Mouse (Mus musculus): ENCODE measurements around the gene Frat1.

Frat1 gene

DNA sequence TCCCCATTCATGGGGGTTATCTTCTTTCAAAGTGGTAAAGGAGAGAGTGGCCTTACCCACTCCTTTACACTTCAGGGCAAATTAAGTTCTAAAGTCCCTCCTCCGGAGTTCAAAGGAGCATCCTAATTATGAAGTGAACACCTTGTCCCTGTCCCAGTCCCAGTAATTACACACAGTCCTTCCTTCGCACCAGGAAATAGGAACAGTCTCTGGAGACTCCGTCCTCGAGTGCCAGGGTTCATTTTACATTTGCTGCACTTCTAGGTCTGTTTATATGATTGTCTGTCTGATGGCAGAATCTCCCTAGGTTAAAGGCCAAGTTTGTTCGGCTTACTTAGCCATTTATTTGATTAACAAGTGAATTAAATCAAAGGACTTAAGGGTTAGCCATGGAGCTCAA lies 13.4 kb upstream of the Frat1 start:
- DNase-seq (ENCODE audit: low read depth, low spot score), result no peak

DNA sequence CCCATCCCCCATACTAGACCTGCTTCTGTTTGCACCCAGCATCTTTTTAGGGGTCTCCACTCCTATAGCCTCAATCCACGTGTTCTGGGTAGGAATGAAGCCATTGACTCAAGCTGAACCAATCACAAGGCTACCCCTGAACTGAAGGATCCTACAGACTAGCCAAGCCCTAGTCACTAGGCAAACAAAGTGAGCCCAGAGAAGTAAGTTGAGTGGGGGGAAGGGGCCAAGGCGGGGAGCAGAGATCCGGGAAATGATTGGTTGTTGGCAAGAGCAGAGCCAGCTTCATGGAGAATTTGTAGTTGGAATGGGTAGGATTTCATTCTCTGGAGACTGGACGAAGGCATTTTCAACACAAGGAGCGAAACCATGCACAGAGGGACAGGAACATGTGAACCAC lies 12.9 kb upstream of the Frat1 start:
- no peak for DNase-seq (ENCODE audit: low read depth, low spot score)

DNA sequence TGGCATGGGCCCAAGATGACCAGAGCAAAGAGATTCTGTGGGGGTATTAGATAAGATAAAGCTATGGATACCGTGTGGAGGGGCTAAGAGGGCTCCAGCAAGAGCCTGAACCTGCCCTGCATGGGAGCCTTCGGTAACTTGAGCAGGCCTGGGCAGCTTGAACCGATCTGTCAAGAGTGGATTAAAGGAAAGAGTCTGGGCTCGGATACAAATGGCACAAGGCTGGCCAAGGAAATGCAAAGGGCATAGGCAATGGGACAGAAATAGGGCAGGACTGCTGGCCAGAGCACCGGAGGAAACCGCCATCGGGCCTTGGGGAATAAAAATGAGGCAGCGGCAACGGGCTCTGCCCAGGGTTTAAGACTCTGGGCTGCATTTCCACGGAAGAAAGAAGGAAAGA lies 12.4 kb upstream of the Frat1 start:
- no peak for DNase-seq (ENCODE audit: low read depth, low spot score)

DNA sequence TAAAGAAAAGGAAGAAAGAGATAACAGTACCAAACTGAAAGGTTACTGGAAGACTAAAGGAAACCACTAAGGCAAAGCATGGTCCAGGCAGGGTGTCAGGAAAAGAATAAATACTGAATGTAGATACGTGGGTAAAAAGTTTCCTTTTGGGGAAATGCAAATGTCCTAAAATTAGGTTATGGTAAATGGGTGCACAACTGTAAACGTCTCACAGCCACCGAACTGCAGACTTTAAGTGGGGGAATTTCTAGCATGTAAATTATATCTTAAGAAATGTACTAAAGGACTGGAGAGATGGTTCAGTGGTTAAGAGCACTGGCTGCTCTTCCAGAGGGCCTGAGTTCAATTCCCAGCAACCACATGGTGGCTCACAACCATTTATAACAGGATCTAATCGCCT lies 11.0 kb upstream of the Frat1 start:
- no peak for DNase-seq (ENCODE audit: low read depth, low spot score)

DNA sequence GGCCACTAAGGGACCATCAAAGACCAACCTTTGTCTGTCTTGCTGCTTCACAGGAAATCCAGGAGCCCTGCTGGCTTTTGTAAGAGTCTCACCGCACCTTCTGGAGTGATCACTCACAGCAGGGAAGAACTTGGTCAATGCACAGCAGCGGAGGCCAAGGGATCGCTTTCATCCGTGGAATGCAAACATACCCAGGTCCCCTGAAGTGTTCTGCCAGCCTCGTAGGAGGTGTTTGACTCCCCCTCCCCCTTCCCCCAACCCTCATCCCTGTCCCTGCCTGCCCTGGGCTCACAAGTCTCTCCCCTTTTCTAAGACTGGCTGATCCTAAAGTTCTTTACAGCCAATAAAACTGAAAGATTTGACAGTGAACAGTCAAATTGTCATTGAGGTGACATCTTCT lies 8.3 kb upstream of the Frat1 start:
- DNase-seq (ENCODE audit: low read depth, low spot score), result no peak

DNA sequence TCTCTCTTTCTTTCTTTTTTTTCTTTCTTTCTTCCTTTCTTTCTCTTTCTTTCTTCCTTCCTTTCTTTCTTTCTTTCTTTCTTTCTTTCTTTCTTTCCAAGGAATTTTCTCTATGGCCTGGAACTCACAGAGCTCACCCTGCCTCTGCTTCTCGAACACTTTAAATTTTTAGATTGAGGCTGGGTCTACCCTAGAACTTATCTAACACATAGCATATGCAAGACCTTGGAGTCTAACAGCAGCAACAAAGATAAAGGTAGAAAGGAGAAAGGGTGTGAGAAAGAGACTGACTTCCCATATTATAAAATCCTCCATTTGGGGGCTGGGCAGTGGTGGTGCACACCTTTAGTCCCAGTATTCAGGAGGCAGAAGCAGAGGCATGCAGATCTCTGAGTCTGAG lies 7.2 kb upstream of the Frat1 start:
- DNase-seq (ENCODE audit: low read depth, low spot score), result no peak

DNA sequence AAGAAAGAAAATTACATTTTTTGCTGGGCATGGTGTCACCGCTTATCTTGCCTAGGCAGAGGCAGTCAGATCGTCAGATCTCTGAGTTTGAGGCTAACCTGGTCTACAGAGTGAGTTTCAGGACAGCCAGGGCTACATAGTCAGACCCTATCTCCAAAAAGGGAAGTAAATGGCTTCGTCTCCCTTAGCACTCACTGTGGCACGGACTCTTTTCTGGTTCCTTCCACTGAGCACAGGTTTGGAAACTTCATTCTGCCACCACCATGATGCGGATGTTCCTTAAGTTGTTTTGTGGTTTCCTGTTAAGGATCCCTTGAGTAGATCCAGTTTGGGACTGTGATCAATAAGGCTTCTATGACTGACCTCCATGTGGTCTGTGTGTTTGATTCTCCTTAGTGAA lies 4.8 kb upstream of the Frat1 start:
- DNase-seq (ENCODE audit: low read depth, low spot score), result no peak

DNA sequence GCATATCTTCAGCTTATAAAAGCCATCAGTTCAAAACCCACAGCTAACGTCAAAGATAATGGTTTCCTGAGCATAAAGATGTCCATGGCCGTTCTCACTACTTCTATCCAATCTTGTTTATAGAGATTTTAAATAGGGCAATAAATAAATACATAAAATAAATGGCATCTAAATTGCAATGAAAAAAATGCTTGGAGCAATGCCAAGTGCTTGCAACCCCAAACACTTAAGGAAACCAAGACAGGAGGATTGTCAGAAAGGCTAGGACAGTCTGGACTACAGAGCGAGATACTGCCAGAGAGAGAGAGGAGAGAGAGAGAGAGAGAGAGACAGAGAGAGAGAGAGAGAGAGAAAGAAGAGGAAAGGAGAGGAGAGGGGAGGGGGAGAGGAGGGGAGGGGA lies 3.2 kb upstream of the Frat1 start:
- no peak for DNase-seq (ENCODE audit: low read depth, low spot score)

DNA sequence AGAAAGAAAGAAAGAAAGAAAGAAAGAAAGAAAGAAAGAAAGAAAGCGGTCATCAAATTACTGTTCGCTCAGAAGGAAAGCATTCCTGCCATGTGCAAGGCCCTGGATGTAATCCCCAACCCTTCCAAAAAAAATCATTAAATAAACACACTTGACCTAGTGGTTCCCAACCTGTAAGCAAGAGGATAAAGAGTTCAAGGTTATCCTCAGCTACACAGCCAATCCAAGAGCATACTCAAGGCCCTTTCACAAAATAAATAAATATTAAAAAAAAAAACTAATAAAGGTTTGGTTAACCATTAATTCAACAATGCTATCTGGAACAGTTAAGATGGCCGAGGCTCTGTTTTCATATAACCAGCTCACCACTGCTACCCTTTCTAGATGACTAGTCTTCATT lies 829 bp upstream of the Frat1 start:
- DNase-seq (ENCODE audit: low read depth, low spot score), result no peak

DNA sequence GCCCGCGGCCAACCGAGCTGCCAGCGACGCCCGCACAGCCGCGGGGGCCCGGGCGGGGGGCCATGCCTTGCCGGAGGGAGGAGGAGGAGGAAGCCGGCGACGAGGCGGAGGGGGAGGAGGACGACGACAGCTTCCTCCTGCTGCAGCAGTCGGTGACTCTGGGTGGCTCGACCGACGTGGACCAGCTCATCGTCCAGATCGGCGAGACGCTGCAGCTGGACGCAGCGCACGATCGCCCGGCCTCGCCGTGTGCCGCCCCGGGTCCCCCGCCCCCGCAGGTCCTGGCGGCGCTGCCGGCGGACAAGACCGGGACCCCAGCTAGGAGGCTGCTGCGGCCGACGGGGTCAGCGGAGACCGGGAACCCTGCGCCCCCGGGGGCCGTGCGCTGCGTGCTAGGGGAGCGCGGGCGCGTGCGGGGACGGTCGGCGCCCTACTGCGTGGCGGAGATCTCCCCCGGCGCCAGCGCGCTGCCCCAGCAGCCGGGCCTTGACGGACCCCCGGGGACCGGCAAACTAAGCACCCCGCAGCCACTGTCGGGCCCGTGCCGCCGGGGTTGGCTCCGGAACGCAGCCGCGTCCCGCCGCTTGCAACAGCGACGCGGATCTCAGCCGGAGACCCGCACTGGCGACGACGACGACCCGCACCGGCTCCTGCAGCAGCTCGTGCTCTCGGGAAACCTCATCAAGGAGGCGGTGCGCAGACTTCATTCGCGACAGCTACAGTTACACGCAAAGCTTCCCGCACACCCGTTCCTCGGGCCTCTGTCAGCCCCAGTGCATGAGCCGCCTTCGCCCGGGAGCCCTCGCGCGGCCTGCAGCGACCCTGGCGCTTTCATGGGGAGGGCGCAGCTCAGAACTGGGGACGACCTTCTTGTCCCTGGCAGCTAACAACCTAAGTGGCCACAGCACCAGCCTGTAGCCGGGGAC lies 599 bp downstream of the Frat1 start:
- DNase-seq (ENCODE audit: low read depth, low spot score), result peak; percentile 75

DNA sequence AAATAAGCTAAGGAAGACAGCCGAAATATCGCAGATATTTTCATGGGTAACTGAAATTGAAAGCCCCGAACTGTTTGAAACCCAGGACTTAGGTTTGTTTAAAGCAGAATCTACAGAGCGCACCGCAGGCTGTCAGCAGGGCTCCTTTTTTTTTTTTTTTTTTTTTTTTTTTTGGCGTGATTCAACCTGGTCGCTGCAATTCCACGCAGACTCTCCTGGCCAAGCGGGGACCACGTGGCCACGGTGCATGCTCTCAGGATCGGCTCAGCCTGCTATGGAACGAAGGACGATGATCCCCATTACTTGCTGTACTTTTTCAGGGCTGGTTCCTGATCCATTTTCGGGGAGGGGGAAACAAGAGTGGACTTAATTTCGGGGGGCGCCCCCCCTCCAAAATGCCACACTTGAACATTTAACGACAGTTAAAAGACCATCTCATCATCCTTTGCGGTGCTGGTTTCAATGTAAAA lies 1.4 kb downstream of the Frat1 start:
- peak; percentile 84 for DNase-seq (ENCODE audit: low read depth, low spot score)

DNA sequence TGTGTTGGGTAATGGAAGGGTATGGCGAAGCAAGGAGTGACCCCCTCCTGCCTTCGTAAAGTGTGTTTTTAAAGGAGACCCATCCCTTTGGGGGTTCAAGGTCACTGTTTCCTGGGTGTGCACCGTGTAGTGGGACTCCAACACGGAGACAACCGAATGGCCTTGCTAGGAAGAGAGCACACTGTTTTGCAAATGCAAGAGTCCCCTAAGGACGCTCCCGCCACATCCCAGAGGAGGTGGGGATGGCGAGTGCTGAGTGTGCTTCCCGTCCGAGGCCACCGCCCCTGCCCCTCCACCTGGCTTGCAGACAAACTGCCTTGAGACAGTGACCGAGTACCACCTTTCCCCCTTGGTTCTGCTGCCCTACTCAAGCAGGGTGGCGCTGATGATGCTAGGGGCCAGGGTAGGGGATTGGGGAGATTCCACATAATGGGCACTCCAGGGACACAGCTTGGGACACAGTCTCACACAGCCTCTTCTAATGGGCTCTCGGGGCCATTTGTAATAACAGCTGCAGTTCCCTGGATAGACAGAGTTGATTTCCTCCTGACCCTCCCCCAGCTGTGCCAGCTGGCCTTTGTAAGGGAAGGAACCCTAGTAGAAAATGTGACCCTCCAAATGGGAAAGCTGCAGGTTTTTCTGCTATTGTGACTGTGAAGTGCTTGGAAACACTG lies 2.1 kb downstream of the Frat1 start:
- DNase-seq (ENCODE audit: low read depth, low spot score), result no peak

DNA sequence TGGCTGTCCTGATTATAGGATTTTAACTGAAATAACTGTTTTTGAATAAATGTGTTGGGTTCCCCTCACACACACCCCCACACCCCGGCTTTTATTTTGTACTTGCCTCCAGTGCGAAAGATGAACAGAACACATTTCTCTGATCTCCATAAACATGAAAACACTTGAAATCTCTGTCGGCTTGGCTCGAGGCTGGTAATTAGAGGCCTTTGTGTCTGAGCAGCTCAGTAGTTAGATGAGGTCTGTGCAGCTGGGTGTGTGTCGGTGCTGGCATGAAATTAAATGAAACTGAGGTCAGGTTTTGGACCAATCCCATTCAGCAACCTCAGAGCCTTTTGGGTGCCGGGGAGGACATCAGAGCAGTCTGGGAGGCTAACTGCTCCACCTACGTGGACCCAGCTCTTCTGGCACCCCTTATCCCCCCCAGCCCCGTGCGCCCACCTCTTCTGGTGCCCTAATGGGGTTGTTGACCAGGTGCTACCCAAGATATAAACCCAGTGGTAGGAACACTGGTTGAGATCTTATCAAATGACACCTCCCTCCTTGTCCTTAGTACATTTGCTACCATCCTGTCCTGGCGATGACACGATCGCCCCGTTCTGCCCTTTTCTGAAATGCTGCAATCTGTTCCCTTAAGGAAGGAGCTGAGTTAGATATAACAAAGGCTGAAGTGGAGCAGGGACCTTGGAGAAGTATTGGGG lies 2.9 kb downstream of the Frat1 start:
- peak; percentile 50 for DNase-seq (ENCODE audit: low read depth, low spot score)

DNA sequence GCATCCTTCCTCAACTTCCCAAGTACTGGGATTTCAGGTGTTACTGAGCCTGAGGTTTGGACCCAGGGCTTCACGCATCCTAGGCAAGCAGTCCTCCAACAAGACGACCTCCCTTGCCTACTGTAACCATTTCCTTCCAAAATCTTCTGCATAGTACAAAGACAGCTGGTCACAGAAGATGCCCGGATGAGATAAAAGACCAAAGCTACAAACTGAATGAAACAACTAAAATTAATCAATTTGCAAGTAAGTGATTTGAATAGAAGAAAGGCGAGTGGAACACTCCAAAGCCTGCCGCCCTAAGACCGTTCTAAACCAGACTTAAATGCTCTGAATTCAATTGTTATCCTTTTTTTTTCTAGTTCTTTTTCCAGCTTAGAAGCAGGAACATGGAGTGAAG lies 5.6 kb downstream of the Frat1 start:
- no peak for DNase-seq (ENCODE audit: low read depth, low spot score)

DNA sequence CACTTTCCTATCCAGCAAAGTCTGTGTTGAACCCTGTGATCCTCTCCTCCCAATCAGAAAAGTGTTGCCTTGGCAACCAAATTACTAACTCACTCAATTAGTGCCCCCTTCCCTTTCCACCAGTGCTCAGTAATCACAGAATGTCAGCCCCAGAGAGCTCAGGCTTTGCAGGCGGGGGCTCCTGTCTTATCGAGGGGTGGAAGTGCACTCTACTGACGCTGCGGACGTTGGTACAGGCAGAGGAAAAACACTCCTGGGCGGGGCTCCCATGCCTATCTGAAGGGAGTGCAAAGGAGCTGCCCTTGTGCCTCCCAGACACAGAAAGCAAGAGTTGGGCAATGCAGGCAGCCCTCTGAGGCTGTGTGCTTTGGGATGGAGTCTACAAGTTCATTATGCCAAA lies 6.0 kb downstream of the Frat1 start:
- DNase-seq (ENCODE audit: low read depth, low spot score), result peak; percentile 85

DNA sequence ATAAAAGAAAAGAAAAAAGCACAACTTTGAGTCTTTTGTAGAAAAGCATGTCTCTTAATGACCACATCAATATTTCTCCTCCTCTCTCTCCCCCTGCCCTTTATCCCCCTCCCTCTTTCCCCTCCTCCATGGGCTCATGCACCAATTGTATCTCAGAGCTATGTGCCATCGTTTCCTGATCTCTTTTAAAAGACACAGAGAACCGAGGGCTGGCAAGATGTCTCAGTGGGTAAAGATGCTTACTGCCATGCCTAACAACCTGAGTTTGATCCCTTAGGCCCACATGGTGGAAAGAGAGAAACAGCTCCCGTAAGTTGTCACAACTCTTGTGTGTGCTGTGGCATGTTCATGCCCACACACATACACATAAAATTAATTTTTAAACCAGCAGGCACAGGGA lies 6.9 kb downstream of the Frat1 start:
- no peak for DNase-seq (ENCODE audit: low read depth, low spot score)

DNA sequence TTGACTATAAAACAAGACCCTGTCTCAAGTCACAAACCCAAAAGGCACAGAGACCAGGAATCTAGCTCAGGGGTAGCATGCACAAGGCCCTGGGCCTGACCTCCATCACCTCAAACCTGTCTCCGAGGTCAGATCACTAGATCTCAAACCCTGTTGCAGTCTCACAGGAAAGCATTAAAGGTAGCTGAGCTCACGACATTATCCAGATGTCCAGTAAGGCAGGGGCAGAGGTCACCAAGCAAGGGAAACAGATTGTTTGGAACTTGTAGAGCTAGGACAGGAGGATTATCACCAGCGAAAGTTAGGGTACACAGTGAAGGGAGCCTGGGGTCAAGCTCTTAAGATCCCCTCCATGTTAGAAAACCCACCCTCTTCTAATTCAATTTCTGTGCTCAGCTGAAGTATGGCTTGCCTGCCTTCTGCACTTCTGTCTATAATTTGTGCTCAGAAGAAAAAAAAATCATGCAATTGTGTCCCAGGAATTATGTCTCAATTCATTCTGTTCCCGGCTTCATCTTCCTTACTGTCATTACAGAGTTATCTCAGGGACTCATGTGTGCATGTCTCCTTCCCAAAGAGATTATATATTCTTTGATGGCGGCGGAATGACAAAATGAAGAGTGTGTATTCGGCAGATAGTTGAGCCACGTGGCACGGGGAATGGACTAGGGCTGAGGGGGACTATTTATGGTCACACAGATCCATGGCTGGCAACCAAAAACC lies 7.6 kb downstream of the Frat1 start:
- DNase-seq (ENCODE audit: low read depth, low spot score), result no peak

DNA sequence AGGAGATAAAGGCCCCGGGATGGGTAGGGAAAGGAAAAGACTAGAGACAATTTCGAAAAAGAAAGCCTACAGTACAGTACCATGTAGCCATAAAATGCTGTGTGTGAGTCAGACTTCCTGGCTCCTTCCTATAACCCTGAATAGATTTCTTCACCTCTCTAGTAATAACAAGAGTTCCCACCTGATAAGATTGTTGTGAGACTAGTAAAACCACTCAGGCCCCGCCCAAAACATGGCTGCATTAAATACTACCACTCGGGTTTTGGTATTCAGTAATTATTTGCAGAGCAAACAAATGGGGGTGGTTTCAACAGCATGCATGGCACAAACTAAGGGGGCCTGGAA lies 8.1 kb downstream of the Frat1 start:
- no peak for DNase-seq (ENCODE audit: low read depth, low spot score)

DNA sequence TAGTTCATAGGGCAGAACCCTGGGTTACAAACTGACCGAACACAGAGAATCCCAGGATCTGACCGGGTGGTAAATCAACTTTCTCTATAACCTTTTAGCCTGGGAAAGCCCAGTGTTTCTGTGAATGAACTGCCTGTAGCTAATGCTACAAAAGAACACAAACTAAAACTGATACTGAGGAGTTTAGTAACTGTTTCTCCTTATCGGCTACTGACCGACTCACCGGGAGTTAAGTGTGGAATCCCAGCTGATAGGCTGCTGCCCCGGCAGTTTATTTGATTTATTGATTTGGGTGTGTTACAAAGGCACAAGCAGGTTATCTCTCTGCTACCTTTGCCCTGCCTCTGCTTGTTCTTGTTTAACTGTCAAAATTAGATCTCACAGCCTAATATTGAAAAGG lies 9.0 kb downstream of the Frat1 start:
- DNase-seq (ENCODE audit: low read depth, low spot score), result no peak

DNA sequence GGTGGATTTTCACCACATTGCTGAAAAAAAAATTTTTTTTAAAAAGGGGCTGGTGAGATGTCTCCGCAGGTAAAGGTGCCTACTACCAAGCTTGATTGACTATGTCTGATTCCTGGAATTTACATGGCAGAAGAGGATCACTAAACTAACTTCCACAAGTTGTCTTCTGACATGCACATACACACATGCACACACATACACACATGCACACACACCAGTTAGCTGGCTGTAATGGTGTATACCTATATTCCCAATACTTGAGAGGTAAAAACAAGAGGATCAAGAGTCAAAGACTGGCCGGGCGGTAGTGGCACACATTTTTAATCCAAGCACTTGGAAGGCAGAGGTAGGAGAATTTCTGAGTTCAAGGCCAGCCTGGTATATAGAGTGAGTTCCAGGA lies 9.9 kb downstream of the Frat1 start:
- no peak for DNase-seq (ENCODE audit: low read depth, low spot score)

DNA sequence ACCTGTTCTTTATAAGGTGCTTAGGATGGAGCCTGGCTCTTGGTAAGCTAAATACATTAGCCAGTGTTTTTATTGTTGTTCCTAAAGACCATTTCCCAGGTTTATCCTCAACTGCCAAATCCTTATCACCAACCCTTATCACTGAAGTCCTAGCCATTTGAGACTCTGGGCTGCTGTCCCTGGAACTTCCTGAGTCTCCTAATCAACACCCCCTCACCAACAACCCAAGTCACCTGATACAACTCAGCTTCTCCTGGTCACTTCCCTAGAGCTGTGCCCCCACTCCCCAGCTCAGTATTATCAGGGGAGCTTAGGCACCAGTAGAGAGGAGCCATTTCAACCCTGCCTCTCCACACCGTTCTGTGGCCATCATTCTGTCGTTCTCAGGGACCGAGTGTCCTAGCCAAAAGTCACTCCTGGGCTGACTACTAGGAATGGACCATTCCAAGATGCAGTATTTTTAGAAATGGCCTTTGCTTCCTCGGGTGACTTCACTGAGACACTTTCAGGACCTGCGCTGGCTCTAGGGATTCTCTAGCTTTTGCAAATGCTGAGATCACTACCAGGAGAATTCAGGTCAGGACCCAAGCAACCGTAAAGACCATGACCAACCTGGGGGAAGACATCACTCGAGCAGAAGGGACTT lies 11.5 kb downstream of the Frat1 start:
- no peak for DNase-seq (ENCODE audit: low read depth, low spot score)

All from brain, adult 2 months (tissue).